Mouse (Mus musculus): ENCODE results near the gene Map4k4.

DNA sequence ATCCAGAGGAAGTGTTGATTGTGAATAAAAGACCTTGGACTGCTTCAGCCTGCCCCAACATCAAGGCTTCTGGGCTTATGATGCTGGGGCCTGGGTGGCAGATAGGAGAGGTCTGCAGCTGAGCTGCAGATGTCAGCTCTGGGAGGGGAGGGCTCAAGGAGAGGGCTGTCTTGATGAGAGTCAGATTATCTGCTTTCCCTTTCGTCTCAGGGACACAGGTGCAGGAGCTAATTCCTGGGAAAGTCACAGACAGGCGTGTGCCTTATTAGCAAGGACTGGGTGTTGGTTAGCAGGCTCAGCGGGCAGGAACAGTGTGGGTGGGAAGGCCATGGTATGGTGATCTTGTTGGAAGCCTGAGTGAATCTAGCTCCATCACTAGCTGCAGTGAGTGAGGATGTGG lies 63.1 kb downstream of the Map4k4 start:
- TF ChIP-seq USF1 (IDR thresholded peaks at IDR 0.05; ENCODE audit: low read depth), result no peak
- no peak for TF ChIP-seq POLR2A (IDR thresholded peaks at IDR 0.05; ENCODE audit: insufficient read length, low read depth)
- TF ChIP-seq MAX (IDR thresholded peaks at IDR 0.05; ENCODE audit: low read depth), result no peak
- no peak for TF ChIP-seq POLR2AphosphoS2 (IDR thresholded peaks at IDR 0.05; ENCODE audit: insufficient read length, low read depth)
- no peak for TF ChIP-seq MYOG (IDR thresholded peaks at IDR 0.05; ENCODE audit: control insufficient read depth in 1 of 3, insufficient read depth in 1 of 3, insufficient read length in 2 of 3, low read depth in 2 of 3)
- TF ChIP-seq MYOD1 (IDR thresholded peaks at IDR 0.05; ENCODE audit: control insufficient read depth in 1 of 3, insufficient read length in 2 of 3, low read depth in 2 of 3), result no peak
- no peak for TF ChIP-seq CEBPB (IDR thresholded peaks at IDR 0.05; ENCODE audit: insufficient read depth, poor library complexity, severe bottlenecking)
- no peak for TF ChIP-seq TCF12 (IDR thresholded peaks at IDR 0.05; ENCODE audit: insufficient read depth, poor library complexity, severe bottlenecking)
- TF ChIP-seq E2F4 (IDR thresholded peaks at IDR 0.05; ENCODE audit: insufficient read depth), result no peak
- TF ChIP-seq TCF3 (IDR thresholded peaks at IDR 0.05; ENCODE audit: insufficient read length, low read depth), result no peak
